Mouse (Mus musculus) lung, postnatal 0 days (tissue): ENCODE measurements around the gene Dph1. TPM values are rescaled to one million over a fixed set of nuclear protein-coding genes. Genes with fewer than 3 reads are reported as not detected.

Source experiments
- ATAC-seq: fragments of 200-750 bp; cut with Nextera tagmentation; 2 replicates; pipeline ENCODE4 v1.8.0; 2017; ENCODE audit warnings: moderate library complexity
- DNase-seq: peaks from one replicate; pipeline ENCODE4 v3.0.0-alpha.2; 2016; ENCODE audit warnings: low spot score
- H3K27ac ChIP-seq: fragments of 300-500 bp; sonication (generic); 2 replicates; pipeline ENCODE4 v1.5.1; 2014; ENCODE audit warnings: antibody characterized with exemption, mild to moderate bottlenecking, low read length, mixed read lengths
- H3K27me3 ChIP-seq: fragments of 300-500 bp; sonication (generic); replicated peaks from 2 replicates; pipeline ENCODE4 v1.6.1; 2014; ENCODE audit warnings: low read length, mixed read lengths; ENCODE audit not compliant: insufficient read depth
- H3K36me3 ChIP-seq: fragments of 300-500 bp; sonication (generic); 2 replicates; pipeline ENCODE4 v1.6.1; 2014; ENCODE audit warnings: low read length, mixed read lengths; ENCODE audit not compliant: insufficient read depth
- H3K4me1 ChIP-seq: fragments of 300-500 bp; sonication (generic); 2 replicates; pipeline ENCODE4 v1.6.1; 2014; ENCODE audit warnings: antibody characterized with exemption, low read depth, low read length, mixed read lengths; ENCODE audit not compliant: insufficient read depth
- H3K4me2 ChIP-seq: fragments of 300-500 bp; sonication (generic); replicated peaks from 2 replicates; pipeline ENCODE4 v1.6.1; 2014; ENCODE audit warnings: low read depth, mild to moderate bottlenecking, low read length, moderate library complexity, mixed read lengths
- H3K4me3 ChIP-seq: fragments of 300-500 bp; sonication (generic); 2 replicates; pipeline ENCODE4 v1.5.1; 2014; ENCODE audit warnings: low read depth, low read length
- H3K9ac ChIP-seq: fragments of 300-500 bp; sonication (generic); replicated peaks from 2 replicates; pipeline ENCODE4 v1.6.1; 2014; ENCODE audit warnings: low read depth, mild to moderate bottlenecking
- H3K9me3 ChIP-seq: fragments of 300-500 bp; sonication (generic); 2 replicates; pipeline ENCODE4 v1.6.1; 2016; ENCODE audit warnings: low read length, mixed read lengths
- CTCF ChIP-seq: IDR thresholded peaks from 2 replicates; pipeline ENCODE4 v1.5.1; 2016; ENCODE audit warnings: antibody characterized with exemption, mild to moderate bottlenecking
- EP300 ChIP-seq: IDR thresholded peaks from 2 replicates; pipeline ENCODE4 v1.6.1; 2016; ENCODE audit warnings: antibody characterized with exemption, mild to moderate bottlenecking, control low read depth
- WGBS: fragments of 180-500 bp; shearing (Covaris S2); extraction: QIAGEN DNeasy Blood & Tissue Kit; methylation state at CpG from one replicate; pipeline ENCODE4 v1.1.7; 2014; 5-methylcytosine and 5-hydroxymethylcytosine counted together
- polyA plus RNA-seq: library from polyadenylated mRNA; unstranded; fragments of >200 nt; fragmentation: Nextera tagmentation; extraction: Ambion mirVana; gene quantifications from 2 replicates; pipeline ENCODE4 v1.2.1, GENCODE M21; 2015

Dph1 gene
- polyA plus RNA-seq, 1 experiment from 2014 or later, result 14.8 TPM

- Histone ChIP-seq H3K36me3 (no peaks in the 10 kb centered on the region), H3K9me3 (no peaks in the 10 kb centered on the region), H3K9ac (no peak overlapping the region), H3K27ac (no peak overlapping the region), H3K4me3 (no peak overlapping the region), H3K27me3 (no peaks in the 10 kb centered on the region), H3K4me1 (peaks cover 23% of the 10 kb centered on the region; the same call in 1 of the 2 replicates), H3K4me2 (no peak overlapping the region)
- DNase-seq, result peak; percentile 58
- ATAC-seq, result no peak
- WGBS, result 28% methylated on average over 5 of the region's 5 CpGs
- no peak for TF ChIP-seq EP300
- no peak for TF ChIP-seq CTCF
These were observed 54.2 kb downstream of the Dph1 start for GRCm38 (mm10) chr11:75136666-75137398.

DNA sequence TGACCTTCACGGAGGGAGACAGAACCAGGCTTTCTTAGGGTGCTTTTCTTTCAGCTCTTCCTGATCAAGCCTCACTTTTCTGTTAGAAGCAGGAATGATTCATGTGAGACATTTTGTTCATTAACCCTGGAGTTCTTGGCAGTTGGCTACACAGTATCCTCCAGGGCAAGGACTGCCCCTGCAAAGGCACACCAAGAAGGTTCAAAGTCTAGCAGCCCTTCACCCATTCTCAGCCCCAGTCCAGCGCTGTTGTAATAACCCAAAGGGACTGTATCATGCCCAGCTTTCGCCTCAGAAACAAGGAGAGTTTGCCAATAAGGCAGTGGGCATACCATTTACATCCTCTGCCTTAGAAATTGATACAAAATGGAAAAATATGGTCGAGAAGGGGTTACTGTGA is 55.7 kb downstream of the Dph1 start:
- Histone ChIP-seq H3K4me1 (peaks cover 23% of the 10 kb centered on the region; the same call in 1 of the 2 replicates), H3K9me3 (no peaks in the 10 kb centered on the region), H3K9ac (no peak overlapping the region), H3K4me3 (no peak overlapping the region), H3K27ac (no peak overlapping the region), H3K36me3 (no peaks in the 10 kb centered on the region), H3K27me3 (no peaks in the 10 kb centered on the region), H3K4me2 (no peak overlapping the region)
- no peak for TF ChIP-seq EP300
- TF ChIP-seq CTCF, result no peak
- WGBS, result 92% methylated on average over 4 of the region's 4 CpGs
- no peak for ATAC-seq
- no peak for DNase-seq

- H3K36me3 ChIP-seq, result no peaks in the 10 kb centered on the region
- TF ChIP-seq CTCF (no peak), EP300 (no peak)
- no peaks in the 10 kb centered on the region for H3K9me3 ChIP-seq
- H3K27me3 ChIP-seq, result no peaks in the 10 kb centered on the region
- no peak overlapping the region for H3K27ac ChIP-seq
- no peak overlapping the region for H3K4me2 ChIP-seq
- no peak overlapping the region for H3K4me3 ChIP-seq
- no peak for DNase-seq
- no peak for ATAC-seq
- peaks cover 19% of the 10 kb centered on the region; the same call in 1 of the 2 replicates for H3K4me1 ChIP-seq
- 62% methylated on average over 5 of the region's 5 CpGs for WGBS
- H3K9ac ChIP-seq, result no peak overlapping the region
These were observed 56.5 kb downstream of the Dph1 start for GRCm38 (mm10) chr11:75134485-75135068.

GRCm38 (mm10) chr11:75133951-75134350 is 57.1 kb downstream of the Dph1 start:
- no peak overlapping the region for H3K9ac ChIP-seq
- H3K9me3 ChIP-seq, result no peaks in the 10 kb centered on the region
- TF ChIP-seq CTCF (no peak), EP300 (peak; percentile 58; the same call in 1 of the 2 replicates)
- H3K4me1 ChIP-seq, result peaks cover 13% of the 10 kb centered on the region; the same call in 1 of the 2 replicates
- 7% methylated on average over 2 of the region's 2 CpGs for WGBS
- H3K27me3 ChIP-seq, result no peaks in the 10 kb centered on the region
- no peaks in the 10 kb centered on the region for H3K36me3 ChIP-seq
- no peak overlapping the region for H3K4me2 ChIP-seq
- DNase-seq (peak; percentile 75), ATAC-seq (peak; percentile 75)
- H3K27ac ChIP-seq, result peak overlapping the region; percentile 26; the same call in 1 of the 2 replicates
- H3K4me3 ChIP-seq, result no peak overlapping the region

DNA sequence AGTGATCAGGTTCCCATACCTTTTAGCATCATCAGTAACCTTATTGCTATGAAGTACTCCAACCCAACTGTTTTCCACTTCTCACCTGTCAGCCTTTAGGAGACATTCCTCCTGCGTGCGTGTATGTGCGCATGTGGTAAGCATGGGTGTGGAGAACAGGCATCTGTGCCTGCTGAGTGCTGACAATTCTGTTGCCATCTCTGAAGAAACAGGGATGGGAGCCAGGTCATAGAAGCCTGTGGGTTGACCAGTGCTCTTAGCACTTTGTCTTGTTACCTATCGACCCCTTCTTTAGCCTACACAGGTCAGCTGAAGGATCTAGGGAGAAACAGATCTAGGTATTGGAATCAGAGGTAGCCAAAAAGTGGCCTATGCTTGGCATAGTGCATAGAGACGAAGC is 57.6 kb downstream of the Dph1 start:
- H3K4me2 ChIP-seq, result no peak overlapping the region
- TF ChIP-seq EP300 (no peak), CTCF (no peak)
- no peaks in the 10 kb centered on the region for H3K9me3 ChIP-seq
- H3K4me1 ChIP-seq, result peaks cover 8% of the 10 kb centered on the region; the same call in 1 of the 2 replicates
- WGBS, result 80% methylated on average over 5 of the region's 5 CpGs
- no peaks in the 10 kb centered on the region for H3K36me3 ChIP-seq
- H3K27me3 ChIP-seq, result no peaks in the 10 kb centered on the region
- ATAC-seq (no peak), DNase-seq (no peak)
- peak overlapping the region; percentile 26; the same call in 1 of the 2 replicates for H3K27ac ChIP-seq
- H3K4me3 ChIP-seq, result no peak overlapping the region
- no peak overlapping the region for H3K9ac ChIP-seq

DNA sequence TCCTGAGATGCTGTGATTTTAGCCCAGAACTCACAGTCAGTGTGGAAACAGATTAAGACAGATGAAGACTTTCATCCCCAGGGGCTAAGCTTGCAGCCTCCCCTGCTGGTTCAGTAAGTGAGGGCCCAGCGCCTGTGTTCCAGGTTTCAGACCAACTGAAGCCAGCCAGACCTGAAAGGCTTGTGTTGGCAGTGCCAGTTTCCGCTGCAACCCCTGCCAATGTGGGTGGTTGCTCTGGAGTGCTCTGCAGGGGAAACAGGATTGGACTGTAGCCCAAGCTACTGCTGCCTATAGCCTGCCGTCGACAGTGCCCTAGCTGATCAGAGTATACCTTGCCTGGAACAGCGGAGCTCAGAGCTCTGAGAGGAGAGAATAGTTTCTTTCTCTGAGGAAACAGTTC is 58.8 kb downstream of the Dph1 start:
- ATAC-seq, result peak; percentile 69
- H3K27ac ChIP-seq, result no peak overlapping the region
- no peaks in the 10 kb centered on the region for H3K9me3 ChIP-seq
- no peaks in the 10 kb centered on the region for H3K36me3 ChIP-seq
- no peak overlapping the region for H3K9ac ChIP-seq
- WGBS, result 55% methylated on average over 5 of the region's 5 CpGs
- DNase-seq, result peak; percentile 70
- no peak overlapping the region for H3K4me3 ChIP-seq
- H3K4me2 ChIP-seq, result no peak overlapping the region
- TF ChIP-seq EP300 (no peak), CTCF (peak; percentile 68)
- H3K27me3 ChIP-seq, result no peaks in the 10 kb centered on the region
- peaks cover 7% of the 10 kb centered on the region; the same call in 1 of the 2 replicates for H3K4me1 ChIP-seq
